Mouse (Mus musculus) right cerebral cortex, postnatal 14 days (tissue): Measurements from ENCODE around the gene St3gal6.

ENCODE experiments used
- DNase-seq: peaks from one replicate; pipeline ENCODE4 v3.0.0; 2022

The St3gal6 gene

DNA sequence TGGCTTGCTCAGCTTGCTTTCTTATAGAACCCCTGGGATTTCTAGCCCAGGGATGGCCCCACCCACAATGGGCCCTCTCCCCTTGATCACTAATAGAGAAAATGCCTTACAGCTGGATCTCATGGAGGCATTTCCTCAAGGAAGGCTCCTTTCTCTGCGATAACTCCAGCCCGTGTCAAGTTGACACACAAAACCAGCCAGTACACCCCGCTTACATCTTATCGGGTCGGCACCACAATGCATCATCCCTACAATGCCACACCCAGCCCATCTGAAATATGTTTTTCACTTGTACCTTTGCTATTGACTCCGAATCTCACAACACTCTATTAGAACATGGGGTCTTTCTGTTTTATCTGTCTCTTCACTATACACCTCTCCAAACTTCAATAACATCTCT lies 3.6 kb downstream of the St3gal6 start:
- no peak for DNase-seq

DNA sequence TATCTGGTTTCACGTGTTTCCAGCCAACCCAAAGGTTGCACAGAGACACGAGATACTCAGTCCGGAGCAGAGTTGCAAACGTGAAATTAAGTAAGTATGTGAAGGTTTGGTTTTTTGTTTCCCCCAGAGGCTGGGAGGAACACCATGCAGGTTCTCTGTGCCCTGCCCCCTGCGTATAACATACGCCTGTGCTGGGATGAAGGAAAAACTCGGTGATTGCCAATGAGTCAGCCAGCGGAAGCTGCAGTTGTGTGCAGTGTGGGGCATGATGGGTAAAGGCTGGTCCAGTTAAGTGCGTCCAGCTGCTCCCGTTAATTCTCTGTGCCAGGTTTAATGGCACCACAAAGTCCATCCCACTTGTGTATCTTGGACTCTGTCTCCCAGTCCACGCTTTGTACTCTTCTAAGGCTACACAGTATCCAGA lies 4.4 kb downstream of the St3gal6 start:
- DNase-seq: no peak

DNA sequence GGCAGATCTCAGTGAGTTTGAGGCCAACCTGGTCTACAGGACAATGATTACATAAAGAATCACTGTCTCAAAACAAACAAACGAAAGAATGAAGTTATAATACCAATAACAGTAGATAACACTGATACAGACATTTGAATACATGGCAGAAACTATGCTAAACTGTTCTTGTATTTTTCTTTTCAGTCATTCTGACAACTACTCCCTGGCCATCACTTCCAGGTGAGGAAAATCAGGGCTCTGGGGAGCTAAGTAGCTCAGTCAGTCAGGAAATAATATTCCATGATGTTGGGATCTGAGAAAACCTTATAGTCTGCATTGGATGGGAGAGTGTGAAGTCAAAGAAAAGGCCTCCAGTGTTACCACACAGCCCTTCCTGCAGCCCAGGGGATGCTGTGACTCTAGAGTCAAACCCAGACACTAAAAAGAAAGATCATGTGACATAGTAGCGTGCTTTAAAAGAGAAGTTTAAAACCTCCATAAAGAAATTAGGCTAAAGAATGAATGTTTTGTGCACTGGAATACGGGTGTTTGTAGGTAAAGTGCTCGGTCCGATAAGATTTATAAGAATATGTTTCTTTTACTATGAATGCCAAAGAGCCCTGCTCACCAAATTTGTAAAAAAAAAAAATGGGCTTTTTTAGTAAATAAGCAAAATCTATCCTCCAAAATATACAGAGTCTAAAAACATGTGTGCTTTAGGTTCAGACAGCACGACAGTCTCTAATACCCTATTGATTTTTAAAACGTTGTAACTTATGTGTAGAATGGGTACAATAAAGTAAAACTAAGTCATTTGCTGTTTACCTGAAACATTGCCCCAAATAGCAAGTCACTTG lies 6.9 kb downstream of the St3gal6 start:
- DNase-seq: no peak

DNA sequence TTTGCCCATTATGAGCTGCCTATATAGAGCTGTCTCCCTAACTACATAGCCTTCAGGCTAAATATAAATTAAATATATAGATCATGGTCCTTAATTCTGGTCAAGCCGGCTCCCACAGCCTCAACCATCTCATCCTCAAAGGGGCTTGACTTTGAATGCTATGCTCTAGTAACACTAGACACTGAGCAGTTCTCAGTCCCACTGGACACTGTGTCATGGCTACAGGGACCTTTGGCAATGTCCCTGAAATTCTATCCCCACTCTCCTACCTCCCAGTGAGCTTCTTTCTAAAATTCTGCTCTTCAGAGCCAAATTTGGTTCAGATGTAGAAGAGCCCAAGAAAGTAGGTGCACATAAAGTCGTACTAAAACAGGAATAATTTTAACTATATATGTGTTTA lies 7.9 kb downstream of the St3gal6 start:
- no peak for DNase-seq

DNA sequence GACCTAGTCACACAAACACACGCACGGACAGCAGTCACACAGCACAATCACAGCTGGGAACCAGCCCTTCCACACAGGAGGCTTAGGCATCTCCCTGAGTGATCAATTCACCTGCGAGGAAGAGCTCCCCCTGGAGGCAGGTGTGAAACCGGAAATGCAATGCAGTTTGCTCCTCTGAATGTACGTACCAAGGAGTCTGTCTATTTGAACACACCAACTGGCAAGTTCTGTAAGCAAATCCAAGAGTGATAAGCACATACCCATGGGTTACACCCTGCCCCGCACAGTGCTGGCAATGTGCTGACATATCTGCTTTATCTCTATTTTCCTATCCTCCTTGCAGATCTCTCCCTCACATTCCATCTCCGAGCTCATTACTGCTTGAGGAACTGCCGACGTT lies 9.5 kb downstream of the St3gal6 start:
- DNase-seq: no peak

DNA sequence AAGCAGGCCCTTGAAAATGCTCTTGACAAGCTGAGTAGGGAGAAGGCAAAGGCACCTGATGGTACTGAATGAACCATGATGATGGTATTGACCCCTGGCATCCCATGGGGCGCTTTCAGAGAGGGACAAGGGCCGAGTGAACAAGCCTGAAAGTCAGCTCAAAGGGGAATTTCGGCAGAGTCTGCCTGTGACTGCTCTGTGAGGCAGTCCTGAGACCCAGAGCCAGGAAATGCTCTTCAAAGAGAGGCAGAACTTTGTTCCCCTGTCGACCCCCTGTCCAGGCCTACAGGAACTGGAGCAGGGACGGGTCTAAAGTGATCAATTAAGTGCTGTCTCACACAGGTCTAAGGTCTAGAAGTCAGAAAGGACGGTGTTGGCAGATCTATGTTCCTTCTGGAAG lies 10.3 kb downstream of the St3gal6 start:
- no peak for DNase-seq

DNA sequence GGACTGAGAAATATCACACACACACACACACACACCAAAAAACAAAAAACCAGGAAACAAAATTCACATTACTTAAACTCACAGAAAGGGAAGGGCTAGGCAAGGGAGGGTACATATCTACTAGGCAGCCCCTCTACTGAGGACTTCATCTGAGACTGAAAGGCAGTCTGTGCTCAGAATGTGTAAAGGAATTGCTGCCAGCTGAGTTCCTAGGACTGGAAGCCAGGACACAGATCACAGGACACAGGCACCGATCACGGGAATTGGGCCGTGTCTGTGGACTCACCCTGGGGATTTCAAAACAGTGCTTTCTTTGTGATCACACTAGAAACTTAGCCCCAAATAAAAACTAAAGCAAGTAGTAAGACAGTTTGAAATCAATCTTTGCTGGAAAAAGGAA lies 11.2 kb downstream of the St3gal6 start:
- no peak for DNase-seq

DNA sequence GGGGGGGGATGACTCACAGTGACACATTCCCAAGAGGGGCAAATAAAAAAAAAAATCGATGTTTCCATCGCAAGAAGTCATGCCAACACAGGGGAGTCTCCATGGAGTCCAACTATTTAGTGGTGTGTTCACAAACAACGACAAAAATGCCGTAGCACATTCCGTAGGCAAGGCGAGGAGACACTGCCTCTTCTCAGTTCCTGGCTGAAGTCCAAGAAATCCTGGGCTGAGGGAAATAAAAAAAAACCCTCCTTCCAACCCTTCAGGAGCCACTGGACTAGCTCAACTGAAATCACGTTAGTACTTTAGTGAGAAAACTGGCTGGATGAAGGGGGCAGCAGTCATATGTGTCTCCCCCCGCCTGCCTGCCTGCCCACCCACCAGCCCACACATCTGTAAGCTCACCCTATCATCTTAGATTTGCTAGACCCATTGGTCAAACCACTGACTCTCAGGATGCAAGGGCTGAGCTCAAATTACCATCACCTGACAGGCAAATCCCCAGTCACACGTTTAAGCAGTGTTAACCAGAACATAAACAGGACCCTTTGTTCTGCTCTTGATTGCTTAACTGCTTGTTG lies 11.8 kb downstream of the St3gal6 start:
- DNase-seq: no peak

DNA sequence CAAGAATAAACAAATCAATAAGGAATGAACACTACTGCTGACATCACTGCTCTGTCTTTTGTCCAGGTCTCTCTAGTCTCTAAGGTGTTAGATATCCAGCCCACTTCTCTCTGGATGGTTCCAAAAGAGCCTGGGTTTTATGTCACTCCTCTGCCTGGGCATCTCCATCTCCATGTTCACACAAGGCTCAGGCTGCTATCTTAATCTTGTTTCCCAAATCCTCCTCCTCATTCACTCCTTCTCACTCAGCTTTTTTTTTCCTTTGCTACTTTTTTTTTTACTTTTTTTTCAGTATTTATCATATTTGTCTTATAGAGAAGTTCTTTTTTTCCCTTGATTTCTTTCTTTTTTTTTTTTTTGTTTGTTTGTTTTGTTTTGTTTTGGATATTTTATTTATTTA lies 19.1 kb downstream of the St3gal6 start:
- DNase-seq: no peak

DNA sequence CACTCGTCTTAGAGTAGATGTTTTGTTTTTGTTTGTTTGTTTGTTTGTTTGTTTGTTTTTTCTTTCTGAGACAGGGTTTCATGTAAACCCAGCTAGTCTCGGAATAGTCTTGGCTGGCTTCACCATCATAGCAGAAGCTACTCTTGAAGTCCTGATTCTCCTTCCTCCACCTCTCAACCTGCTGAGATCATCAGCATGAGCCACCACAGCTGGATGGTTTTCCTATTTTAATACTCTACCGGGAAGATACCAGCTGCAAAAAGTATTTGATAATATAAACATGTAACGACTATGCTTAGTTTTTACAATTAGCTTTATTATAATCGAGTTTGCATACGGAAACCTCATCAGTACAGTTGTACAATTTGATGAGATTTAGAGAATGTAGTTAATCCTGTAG lies 21.5 kb downstream of the St3gal6 start:
- no peak for DNase-seq

DNA sequence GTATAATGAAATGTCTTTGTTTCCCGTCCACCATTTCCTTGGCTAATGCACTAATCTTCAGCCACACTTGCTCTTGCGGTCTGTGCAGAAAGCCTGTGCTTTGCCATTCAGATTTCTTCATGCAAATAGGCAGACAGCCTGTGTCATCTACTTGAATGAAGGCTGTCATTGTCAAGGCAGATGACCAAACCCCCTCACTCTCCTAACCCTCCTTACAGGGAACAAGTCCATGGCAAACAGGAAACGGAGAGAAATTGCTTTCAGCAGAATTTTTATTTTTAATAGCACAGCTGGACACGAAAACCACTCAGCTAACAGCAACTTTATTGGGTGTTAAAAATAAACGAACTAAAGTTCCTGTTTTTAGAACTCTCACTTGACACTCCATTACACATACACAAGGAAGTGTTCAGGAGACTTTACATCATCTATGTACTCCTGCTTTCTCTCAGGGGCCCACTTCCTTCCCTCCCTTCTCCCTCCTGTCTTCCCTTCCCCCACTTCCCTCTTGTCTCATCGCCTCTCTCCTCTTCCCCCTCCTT lies 22.2 kb downstream of the St3gal6 start:
- no peak for DNase-seq

DNA sequence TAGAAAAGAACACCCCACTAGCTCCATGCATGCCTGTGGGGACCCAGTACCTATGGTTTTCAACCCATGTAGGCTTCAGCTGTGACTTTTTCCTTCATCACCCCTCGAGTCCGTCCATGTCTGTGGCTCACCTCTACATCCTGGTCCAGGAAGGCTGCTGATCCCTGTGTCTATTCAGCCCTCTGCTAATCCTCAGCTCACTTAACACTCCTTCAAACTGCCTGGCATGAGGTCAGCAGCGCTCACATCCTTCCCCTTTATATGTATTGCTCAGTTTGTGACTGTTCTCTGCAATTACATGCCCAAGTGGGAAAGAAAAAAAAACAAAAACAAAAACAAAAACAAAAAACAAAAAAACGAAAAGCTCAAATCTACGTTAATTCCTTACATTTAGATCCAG lies 24.4 kb downstream of the St3gal6 start:
- no peak for DNase-seq

DNA sequence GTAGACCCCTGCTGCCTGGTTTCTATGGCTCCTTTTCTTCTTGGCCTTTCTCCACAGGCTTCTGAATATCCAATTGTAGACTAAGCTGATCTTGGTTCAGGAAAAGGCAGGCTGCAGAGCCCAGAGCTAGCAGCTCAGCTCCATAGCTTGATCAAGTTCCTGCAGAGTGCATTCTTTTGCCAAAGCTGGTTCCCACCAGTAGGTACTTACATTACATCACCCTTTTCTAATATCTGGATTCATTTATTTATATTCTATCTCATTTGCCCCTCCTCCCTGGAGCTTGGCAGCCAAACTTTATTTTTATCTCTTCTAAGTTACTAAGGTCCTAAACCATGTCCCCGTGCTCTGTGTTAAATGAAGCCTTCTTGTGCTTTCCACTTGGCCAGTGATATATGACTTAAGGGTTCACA lies 24.9 kb downstream of the St3gal6 start:
- DNase-seq: no peak

DNA sequence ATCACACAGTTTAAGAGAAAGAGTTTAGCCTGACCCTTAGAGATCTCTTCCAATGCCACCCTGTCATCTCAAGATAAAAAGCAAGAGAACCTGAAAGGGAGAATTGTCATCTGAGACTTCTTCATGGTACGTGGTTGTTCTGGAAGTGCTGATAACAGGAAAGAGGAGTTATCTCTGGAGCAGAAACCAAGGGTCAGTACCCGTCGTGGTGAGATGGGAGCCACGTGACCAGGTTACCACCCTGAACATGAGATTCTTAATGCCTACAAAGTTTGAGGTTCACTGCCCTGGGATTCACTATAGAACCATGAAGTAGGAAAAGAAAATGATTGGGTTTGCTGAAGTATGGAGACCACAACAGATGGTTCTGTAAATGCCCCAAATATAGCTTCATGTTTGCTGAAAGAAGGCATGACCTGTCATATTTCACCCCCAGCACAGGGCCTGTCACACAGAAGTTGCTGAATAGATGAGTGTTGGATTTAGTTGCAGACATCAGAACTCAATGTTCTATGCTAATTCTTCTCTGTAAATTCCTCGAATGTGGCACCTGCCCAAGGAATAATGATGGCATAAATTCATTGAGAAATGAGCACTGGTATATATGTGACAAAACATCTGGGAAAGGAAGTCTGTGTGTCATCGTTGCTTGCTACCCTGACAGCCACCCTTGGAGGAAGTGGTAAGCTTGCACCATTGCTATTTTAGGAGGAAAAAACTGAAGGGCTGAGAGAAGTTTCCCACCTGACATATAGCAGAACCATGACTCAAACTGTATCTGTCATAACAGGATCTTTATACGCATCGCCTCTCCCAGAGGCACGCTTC lies 25.9 kb downstream of the St3gal6 start:
- DNase-seq: no peak

DNA sequence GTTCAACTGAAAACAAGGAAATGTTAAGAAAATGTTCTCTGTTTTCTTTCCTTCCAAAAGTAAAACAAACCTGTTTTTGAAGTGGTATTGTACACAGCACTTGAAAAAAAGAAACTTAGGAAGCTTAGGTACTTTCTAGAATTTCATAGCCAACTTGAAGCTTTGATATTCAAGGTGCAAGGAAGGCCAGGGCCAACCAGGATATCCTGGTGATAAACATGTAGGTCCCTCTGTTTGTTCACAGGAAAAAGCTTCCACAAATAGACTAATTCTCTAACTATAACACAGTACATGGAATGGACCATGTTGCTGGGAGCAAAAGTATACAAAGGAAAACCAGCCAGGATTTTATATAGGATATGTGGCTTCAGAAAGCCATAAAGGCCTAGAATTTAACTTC lies 27.3 kb downstream of the St3gal6 start:
- DNase-seq: no peak

DNA sequence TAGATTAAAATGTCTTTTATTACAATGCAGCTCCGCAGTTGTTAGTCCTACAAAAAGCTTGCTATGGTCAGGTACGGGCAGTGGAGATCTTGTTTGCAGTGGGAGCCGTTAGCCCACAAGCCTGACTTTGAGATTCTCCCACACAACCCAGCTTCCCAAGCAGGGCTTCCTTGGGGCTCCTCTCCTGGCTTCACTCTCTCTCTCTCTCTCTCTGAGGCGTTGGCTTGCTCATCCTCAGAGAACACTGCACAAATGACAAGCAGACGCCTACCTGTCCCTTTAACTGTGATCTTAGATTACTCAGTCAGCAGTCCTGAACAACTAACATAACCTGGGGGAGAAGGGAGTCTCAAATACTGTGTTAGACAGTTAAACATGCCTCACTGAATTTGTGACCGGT lies 36.2 kb downstream of the St3gal6 start:
- no peak for DNase-seq

DNA sequence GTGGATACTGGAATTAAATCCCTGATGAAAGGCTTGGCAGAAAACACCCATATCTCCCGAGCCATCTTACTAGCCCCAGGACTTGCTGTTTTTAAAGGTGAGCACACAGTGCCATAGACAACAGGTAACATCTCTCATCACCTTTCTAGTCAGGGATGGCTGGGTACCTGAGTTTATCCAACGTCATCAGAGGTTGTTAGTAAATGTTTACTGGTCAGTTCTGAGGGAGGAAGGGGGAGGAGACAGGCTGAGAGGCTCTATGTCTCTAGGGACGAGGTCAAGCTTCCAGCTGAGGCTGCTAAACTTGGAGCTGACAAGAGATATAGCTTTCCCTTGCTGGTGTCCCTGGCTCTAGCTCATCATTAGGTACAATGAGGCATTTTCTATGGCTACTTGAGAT lies 41.7 kb downstream of the St3gal6 start:
- no peak for DNase-seq

DNA sequence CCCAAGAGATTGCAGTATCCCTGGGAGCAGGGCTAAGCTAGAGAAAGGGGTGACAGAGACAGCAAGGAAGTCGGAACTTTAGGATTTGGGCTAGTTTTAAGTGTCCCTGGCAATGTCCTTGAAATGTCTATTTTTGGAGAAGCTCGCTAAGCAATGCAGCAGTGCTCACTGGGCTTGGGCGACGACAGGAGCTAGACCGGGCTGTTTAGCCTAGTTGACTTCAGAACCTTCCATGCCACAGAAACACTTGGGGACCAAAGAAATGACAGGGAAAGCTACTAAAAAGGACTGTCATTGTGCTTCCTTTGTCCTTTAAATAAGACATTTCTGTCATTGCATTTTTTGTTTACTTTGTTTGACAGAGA lies 42.2 kb downstream of the St3gal6 start:
- DNase-seq: no peak

DNA sequence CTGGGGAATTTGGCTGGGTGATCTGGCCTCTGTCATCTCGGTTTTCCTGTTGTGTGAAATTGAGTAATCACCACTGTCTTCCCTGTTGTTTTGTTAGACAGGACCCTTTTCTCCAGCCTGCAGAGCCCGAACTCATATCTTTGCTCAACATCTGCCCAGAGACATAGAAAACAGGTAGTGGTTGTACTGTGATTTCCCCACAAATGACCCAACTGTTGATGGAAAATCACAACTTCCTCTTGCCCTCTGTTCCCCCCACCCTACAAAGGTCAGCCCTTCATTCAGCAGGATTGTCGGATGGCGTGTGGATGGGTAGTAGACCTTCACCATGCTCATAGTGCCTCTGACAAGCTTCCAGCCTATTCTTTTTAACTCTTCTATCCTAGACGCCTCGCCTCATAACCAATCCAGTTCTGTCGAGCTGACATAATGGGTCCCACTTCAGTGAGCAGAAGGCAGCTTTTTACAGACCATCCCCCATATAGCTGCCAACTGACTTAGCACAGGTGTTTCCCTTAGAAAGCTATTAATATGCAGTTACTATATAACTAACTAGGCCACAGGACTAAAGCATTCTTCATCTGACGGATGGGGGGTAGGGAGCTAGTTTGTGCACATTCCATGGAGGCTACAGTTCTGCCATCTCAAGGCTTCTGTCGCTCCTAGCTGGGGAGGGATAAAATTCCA lies 42.7 kb downstream of the St3gal6 start:
- DNase-seq: no peak

DNA sequence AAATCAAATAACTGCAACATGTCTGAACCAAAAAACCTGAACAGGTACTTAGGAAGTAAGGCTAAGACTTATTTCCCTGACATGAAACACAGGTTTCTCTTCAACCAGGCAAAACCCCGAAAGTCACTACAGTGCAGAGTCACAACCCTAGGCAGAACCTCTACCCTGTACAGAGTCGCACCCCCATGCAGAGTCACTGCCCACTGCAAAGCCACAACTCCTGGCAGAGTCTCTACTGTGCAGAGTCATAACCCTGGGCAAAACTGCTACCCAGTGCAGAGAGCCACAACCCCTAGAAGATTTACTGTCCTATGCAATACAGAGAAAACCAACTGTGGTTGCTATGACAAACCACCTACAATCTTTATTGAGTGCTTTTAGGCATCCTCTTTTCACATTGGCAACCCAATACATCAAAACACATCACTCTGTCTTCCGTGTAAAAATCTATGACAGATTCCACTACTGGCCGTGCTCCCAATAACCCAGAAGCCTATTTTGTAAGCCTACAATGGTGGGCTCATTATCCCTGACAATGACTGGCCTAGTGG lies 44.1 kb downstream of the St3gal6 start:
- DNase-seq: no peak

DNA sequence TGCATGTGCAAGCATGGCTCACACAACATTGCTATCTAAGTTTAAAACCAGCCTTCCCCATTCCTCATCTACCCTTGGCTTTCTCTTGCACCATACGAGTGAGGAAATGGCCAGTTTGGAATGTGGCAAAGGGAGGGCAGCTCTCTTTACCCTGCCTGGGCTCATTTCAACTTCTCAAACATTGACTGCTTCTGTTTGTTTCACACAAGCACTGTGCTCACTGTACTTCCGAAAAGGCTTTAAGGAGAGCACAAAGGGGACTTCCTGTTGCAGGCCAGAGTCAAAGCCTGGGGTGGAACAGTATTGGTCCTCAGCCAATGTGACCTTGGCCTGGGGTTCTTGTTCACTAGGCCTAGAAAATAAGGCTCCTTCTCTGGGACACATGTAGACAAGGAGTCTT lies 47.7 kb downstream of the St3gal6 start:
- DNase-seq: no peak

DNA sequence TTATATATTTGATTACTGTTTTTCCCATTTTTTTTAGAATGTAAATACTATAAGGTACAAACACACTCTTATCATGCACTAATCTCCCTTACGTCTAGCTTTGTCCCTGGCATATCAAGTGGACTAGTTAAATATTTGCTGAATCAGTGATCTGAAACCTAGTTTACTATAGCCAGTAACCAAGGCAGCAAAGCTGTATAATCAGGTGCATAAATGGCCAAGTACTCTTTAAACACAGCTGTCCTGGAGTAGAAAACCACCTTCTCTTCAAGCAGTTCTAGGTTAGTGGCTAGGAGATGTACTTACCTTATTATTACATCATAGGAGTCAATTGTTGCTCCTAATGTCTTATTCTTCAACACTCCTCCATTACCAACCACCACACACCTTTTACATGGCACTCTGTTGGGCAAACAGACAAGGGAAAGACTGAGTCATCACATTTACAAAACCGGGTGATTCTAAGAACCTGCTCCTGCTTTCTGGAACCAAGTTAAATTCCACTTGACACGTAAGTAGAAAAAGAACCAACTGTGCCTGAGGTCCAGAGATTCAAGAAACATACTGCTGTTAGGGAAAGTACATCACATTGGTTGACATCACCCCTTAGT lies 48.4 kb downstream of the St3gal6 start:
- no peak for DNase-seq
